Mouse (Mus musculus) layer of hippocampus, postnatal 36 days (tissue): ENCODE measurements around the gene Prdm10. TPM values are rescaled to one million over a fixed set of nuclear protein-coding genes. Genes with fewer than 3 reads are reported as not detected.

ENCODE experiments used
- DNase-seq, 2 experiments: peaks; one replicate each; pipeline ENCODE4 v3.0.0; 2022
- total RNA-seq, 2 experiments: library from RNA; stranded (reverse); gene quantifications; 2 replicates each; pipeline ENCODE4 v1.2.3; 2021

Prdm10 gene
- total RNA-seq, 2 experiments from 2014 or later, result 22.6 to 23.4 TPM

DNA sequence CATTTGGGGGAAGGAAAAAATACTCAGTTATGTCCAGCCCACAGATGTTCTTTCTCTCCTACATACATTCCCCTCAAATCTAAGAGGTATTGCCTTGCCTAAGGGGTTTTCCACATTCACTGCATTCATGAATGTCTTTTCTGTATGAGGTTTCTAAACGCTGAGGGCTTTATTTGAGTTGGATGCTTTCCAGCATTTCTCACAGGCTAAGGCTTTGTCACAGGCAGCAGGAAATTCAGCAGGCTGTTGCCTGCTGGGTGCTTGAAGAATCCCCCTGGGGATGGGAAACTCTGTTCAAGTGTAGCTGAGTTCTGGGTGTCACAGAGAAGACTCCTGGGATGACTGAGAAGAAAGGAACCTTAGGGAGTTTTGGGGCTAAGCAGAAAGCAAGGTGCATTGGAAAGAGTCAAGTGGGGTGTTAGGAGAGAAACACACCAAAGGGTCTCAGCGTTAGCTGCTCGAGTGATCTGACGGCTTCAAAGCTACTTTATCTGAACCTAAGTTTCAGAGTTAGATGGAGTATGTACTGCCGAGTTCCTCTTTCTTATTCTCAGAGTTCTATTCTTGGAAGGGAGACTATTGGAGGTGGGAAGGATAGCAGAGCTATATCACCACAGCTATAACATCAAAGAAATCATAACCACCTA is 14.2 kb upstream of the Prdm10 start:
- no peak for DNase-seq

DNA sequence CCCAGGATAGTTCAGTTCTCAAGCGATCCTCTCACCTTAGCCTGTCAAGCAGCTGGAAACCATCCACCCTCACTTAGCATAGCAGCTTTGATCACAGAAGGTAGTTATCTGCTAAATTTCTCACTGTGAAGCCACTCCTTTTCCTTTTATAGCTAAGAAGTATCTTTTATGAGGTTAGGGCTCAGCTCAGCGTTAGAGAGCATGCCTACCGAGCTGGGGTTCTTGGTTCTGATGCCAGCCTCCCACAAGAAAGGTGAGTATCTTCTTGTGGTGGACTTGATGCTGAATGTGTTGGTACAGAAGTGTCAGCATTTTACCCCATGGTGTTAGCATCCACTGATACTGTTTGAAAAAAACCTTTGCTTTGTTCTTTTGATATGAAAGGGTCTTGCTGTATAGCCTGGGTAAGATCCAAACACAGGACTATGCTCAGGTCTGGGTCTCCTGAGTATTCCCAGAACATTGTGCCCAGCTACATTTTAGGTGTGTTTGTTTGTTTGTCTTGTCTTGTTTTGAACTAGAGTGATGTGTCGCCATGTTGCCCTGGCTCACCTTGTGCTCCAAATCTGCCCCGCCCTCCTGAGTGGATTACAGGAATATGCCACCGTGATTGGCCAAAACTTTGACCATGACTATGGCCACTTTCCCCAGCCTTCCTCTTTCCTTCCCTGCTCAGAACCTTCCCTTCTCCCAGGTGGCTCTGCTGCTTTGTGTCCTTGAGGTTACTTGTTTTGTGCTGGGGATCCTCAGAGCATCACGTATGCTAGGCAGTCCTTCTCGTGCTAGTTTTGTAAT is 8.9 kb upstream of the Prdm10 start:
- DNase-seq, result no peak

DNA sequence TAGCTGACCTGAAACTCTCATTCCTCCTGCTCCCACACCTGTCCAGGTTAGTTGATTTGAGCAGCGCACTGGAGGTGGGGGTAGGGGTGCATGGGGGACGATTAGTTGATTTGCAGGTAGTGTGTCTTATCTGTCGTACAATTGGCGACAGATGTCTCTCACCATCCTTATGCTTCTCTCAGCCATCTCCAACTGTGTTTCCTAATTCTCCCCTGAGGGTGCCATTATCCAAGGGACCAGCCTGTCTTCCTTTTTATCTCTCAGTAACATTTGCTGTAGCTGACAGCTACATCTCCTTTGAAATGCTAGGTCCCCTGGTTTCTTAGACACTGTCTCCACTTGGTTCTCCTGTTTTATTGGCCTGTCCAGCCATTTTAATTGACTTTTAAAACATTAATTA is 8.2 kb upstream of the Prdm10 start:
- DNase-seq, result no peak

DNA sequence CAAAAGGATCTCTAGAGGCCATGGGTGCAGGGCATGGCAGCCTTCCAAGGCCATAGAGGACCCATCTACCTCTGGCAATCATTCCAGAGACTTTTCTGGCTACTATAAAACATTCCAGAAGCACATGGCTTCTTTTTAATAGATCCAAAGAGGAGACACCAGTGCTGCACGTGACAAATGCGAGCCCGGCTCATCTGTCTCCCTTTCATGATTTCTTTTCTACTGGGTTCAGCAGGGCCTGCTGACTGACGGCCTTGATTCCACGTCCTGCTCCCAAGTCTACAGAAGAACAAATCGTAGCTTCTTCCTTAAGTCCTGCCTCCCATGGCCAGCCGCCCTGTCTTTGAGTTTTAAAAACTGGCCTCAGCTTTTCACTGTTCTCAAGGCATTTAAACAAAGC is 1.7 kb upstream of the Prdm10 start:
- no peak for DNase-seq

DNA sequence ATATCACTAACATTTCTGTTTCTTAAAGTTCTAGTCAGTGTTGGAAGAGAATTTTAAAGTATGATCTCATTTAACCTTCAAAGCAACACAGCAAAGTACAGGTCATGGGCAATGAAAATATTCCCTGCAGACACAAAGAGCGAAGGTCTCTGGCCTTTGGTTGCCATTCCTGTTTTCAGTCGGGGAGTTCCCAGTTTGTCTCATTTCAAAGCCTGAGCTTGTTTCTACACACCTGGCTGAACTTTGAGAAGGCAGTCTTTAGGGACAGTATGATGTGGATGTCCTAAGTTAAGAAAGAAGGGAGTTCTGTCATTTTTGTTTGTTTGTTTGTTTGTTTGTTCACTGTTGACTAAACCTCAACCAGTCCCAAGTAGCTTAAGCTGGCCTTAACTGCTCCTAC is 1.0 kb upstream of the Prdm10 start:
- DNase-seq, result no peak

DNA sequence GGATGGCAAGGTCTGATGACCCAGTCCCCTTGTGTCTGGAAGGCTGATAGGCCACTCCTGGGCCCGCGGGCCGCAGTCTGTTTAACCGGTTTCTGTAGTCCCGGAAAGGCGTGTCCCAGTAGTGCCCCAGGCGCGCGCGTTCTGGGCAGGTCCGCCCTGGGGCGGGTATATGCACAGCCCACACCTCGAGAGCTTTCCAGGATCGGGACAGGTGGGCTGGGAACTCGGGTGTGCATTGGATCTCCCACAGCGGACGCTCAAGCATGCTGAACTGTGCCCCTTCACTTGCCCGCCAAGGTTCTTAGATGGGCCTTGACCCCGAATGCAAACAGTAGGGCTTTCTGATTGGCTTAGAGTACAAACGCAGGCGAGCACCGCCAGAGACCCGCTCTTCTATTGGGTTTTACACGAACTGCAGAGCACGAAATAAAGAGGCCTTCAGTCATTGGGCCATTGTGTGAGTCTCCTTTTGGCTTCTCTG is 413 bp upstream of the Prdm10 start:
- DNase-seq, result peak in 1 of 2 experiments; percentile 92

DNA sequence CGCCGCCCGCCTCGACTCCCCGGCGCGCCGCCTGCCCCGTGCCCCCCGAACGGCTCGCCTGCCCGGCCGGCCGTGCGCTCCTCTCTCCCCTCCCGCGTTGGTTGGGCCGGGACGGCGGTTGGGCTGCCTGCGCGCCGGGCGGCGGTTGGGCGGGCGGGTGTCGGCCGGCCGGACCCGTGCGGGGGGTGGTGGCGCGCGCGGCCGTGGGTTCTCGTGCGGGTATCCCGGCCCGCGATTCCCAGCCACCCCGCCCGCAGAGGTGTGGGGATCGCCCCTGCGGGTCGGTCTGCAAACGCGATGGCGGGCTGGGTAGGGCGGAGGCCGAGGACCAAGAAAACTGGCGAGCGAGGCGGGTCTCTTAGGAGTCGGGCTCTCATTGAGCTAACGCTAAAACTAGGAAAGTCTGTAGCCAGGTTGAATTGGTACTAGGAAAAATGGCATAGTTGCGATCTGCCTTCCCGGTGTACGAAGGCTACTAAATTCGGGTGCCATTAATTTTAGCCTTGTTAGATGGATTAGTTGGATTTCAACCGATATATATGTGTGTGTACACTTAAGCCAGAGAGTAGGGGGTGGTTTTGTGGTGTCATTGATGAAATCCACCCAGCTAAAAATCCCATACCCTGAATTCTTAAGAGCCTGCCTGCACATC is 799 bp downstream of the Prdm10 start:
- DNase-seq, result peak in 1 of 2 experiments; percentile 77

DNA sequence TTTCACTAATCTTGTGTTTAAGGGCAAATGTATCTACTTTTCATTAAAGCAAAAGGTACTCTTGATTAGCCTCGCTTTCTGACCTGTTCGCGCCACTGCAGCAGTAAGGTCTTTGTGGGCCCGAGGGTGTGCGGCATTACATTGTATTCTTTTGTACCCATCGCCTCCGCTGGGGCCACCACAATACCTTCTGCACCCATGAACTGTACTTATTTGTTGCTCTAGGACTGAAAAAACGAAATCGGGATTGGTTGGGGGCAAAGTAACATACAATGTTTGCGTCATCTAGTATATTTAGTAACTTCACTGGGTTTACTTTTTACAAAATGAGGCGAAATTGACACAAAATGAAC is 1.3 kb downstream of the Prdm10 start:
- DNase-seq, result peak in 1 of 2 experiments; percentile 22

DNA sequence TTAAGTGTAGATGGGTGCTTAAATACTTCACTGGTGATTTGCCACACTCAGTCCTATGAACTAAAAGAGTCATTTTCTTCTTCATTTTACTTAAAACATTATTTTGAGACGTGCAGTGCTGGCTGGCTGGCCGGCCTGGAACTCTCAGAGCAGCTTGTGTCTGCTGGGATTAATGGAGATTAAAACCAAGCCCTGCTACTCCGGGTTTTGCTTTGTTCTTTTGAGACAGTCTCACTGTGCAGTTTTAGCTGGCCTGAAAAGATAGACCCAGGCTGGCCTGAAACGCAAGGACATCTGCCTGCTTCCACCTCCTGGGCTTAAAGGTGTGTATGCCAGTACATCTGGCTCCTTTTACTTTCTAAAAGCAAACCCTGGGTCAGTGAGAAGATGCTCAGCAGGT is 2.2 kb downstream of the Prdm10 start:
- DNase-seq, result no peak

DNA sequence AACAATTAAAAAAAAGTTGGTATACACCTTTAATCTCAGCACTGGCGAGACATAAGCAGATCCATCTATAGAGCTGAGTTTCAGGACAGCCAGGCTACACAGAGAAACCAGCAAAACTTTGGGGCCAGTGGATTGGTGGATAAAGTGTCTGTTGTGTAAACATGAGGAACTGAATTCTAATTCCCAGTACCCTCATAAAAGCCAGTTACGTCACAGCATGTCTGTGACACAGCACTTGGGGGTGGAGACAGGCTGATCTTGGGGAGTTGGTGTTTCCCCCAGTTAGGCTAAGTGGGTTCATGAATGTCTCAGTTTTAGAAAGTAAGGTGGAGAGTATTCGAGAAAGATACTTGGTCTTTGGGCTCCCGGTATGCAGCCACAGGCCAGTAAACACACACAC is 2.7 kb downstream of the Prdm10 start:
- no peak for DNase-seq

DNA sequence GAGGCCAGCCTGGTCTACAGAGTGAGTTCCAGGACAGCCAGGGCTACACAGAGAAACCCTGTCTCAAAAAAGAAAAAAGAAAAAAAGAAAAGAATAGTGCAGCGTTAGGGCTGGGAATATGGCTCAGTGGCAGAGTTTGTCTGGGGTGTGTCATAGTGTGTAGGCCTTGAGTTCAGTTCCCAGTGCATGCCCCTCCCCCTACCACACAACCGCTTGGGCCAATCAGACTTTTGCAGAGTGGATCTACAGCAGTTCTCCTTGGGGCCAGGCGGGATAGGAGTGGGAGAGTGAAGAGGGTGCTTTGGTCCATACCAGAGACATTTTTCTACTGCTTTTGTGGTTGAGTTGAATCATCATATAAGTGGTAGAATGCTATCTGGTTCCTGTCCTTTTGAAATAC is 3.6 kb downstream of the Prdm10 start:
- no peak for DNase-seq

DNA sequence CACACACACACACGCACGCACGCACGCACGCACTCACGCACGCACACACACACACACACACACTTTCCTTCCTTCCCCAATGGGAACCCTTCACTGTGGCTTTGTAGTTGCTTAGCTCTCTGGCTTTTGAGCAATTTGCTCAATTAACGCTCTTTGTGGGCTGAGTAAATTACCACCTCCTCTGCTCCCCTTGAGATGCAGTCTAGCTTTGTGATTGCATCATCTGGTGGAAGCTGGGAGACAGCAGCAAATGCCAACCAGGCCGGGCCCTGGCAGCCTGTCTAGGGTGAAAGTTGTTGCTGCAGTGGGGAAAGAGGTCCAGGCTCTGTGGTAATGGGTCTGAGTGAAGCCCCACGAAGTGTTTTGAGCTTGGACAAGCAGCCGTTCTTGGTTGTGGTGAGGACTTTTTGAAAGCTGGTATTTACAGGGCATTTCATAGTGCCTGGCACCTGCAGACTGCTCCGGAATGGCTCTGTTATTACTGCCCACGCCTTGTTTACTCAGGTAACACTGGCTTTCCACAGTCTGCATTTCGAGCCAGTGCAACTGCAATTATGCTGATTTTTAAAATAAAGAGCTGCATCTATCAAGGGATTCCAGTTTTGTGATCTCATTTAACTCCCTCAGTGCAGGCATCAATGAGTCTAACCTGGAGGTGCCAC is 10.0 kb downstream of the Prdm10 start:
- no peak for DNase-seq

DNA sequence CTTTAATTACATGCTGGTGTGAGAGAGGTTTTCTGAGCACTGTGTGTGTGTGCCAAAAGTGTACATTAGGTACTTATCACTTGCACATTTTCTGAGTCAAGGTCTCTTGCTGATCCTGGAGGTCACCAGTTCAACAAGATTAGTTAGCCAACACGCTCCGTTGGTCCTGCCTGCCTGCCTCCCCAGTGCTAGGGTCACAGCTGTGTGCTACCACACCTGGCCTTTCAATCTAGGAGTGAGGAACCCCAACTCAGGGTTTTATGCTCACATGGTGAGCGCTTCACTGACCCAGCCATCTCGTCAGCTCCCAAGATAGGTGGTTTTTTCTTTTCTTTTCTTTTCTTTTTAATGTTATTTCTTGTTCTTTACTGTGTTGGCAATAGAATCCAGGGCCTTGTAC is 11.6 kb downstream of the Prdm10 start:
- DNase-seq, result no peak

DNA sequence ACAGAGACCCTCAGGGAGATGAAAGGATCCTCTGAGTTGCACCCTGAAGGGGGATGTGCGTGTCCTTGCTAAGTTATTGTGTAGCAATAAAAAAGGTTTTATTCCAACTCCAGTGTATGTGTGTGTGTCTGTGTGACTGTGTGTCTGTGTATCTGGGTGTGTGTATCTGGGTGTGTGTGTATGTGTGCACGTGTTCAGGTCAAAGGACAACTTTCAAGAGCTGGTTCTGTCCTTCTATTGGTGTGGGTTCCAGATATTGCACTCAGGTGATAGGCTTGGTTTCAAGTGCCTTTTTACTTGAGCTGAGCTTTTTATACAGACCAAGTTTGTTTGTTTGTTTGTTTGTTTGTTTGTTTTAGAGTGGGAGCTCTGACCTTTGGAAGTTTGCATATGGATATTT is 12.9 kb downstream of the Prdm10 start:
- DNase-seq, result no peak

DNA sequence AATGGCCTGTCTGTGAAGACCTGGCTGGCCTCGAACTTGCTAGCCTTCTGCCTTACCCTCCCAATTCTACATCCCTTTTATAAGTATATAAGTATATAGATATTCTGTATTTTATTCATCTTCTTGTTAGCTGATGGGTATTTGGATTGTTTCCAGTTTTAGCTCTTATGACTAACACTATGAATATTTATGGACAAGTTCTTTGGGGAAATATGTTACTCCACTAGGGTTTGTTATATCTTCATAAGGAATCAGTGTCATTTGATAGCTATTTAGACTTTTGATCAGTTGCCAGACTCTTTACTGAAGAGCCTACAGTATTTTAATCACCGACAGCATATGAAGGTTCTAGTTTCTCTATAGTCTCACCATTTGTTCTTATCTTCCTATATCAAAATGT is 15.0 kb downstream of the Prdm10 start:
- no peak for DNase-seq

DNA sequence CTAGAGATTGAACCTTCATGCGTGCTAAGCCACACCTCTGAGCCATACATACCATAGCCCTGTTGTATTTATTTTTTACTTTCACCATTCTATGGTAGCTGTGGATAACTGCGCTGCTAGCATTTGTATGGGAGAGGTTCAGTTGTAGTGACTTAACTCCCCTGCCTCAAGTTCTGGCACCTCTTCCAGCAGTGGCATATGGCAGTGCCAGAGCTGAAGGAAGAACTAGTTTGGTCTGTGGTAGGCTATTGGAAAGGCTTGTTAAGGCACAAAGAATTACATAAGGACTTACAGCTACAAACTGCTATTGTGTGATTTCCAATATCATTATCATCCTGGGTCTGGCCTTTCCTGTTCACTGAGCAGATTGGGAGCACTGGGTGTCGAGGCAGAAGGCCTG is 16.0 kb downstream of the Prdm10 start:
- DNase-seq, result peak; percentile 31 to 43

DNA sequence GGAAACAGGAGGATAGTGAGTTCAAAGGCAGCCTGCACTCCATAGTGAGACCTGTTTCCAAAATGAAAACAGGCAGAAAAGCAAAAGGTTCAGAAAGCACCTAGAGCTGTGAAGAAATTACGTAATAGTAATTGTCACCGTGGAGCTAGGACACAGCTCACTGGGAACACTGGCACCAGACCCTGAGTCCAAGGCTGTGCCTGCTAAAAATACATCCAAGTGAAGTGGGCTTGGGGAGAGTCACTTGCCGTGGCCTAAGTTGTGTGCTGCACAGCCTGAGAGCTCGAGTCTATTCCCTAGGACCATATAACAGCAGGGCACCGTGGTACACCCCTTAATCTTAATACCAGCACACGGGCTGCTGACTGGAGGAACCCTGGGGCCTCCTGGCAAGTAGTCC is 18.4 kb downstream of the Prdm10 start:
- no peak for DNase-seq

DNA sequence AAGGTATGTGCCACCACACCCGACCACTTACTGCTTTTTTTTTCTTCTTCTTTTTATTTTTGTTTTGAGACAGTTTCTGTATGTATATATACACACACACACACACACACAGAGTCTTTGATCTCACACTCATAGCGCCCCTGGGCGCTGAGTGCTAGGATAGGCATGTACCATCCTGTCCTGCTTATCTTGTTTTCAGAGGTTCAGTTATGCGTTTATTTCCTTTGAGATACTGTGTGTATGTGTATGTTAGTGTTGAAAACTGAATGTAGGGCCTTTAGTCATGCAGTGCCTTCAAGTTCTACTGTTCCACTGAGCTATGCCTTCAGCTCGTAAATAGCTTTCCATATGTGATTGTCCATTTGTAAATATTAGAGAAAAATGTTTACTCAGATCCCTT is 20.2 kb downstream of the Prdm10 start:
- no peak for DNase-seq

DNA sequence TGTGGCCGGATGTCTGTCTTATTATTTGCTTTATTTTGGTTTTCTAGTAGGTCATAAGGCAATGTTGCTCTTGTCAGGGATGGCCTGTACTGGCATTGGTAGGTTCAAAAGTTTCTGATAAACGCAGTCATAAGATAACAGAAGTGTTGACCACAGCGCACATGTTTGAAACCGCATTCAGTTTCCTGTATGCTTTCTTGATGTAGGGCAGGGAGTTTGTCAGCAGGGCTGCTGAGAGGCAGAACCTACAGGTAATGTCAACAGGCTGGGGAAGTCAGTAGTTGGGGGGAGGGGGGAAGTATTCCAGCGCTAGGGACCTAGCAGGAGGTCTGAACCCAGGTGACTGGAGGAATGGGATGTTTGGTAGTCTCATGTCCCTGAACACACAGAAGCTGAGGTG is 20.8 kb downstream of the Prdm10 start:
- DNase-seq, result no peak

DNA sequence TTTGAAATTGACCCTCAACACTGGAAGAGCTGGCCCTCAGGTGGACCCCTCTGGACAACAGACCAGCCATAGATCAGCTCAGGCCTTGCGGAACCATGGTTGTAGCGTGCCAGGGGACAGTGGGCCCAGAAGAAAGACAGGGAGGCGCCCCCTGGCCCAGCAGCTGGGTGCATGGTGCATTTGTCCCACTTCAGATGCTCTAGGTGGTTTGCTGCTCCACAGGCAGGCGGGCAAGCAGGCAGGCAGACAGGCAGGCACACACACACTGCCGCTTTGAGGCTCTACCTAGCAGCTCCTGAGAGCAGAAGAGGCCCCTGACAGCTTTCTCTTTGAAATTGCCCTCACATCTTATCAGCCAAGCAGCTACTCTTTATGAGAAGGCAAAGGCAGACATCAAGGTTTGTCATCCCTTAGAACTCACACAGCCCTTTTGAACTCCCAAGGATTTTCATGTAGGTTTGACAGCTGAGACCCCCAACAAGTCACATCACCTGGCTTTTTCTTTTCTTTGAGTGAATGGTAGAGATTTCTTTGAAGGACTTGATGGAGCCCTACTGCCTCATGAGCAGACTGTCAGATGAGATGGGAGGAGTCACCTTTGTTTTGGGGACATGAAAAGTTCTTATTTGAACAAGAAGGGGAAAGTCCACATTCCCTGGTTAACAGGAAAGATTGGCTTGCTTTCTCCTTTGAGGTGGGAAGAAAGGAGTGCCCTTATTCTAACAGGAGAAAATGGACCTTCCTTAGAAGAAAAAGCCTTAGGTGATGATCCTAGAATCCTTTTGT is 21.4 kb downstream of the Prdm10 start:
- DNase-seq, result no peak

DNA sequence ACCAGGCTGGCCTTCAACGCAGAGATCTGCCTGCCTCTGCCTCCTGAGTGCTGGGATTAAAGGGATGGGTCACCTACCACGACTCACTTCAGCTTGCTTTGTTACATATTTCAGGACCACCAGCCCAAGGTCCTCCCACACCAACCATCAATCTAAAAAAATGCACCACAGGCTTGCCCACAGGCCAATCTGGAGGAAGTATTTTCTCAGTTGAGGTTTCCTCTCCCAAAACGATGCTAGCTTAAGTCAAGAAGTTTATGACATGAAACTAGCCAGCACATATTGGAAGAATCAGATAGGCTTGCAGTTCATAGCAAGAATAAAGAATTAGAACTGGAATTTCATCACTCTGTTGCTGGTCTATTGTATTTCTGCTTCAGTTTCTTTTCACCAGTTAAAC is 24.0 kb downstream of the Prdm10 start:
- DNase-seq, result no peak

DNA sequence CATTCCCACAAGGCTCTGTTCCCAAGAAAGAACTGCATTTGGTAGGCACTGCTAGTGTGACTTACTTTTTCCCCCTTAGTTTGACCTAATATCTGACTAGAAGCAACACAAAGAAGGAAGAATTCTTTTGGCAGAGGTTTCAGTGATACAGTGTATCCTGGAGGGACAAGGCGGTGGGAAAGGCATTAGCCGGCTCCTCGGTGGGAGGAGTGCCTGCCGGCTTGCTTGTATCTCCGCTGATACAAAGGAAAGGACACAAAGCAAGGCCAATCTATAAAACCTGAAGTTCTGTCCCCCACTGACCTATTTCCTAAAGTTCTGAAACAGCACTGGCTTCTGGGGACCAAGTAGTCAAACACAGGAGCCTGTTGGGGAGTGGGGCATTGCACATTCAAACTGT is 24.8 kb downstream of the Prdm10 start:
- no peak for DNase-seq
